Mouse (Mus musculus) natural killer cell, adult 2 months (primary cell): Measurements from ENCODE around the gene Lrrc20.

Experiments
- DNase-seq, 2 experiments: peaks; one replicate each; pipeline ENCODE4 v3.0.0; 2022; ENCODE audit warnings: low spot score in 2 of 2

Lrrc20 gene

DNA sequence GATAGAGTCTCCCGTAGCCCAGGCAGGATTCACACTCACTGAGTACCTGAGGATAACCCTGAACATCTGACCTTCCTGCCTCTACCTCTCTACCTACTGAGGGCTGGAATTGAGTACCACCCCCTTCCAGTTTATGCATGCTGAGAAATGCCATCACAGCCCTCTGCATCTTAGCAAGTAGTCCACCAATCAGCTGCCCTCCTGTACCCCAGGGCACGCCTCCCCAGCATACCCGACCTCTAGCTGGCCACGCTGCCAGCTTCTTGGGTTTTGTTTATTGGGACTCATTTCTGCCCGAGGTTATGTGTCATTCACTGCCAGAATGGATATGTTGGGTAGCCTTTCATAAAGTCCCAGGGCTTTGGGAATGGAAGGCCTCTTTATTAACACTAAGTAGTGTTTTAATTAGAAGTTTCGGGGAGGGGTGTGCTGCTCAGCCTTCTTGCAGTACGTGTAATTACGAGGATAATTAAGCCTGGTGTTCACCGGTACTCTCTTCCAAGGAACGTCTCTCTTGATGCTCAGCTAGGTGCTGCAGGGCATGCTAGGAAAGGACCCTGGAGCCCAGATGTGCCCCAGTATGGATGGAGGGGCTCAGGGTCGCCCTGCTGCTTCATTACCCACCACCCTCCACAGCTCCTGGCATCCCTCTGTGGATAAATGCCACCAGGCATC is 36.8 kb downstream of the Lrrc20 start:
- DNase-seq: no peak

GRCm38 (mm10) chr10:61516866-61517265 is 41.3 kb downstream of the Lrrc20 start:
- DNase-seq: no peak

GRCm38 (mm10) chr10:61517296-61518071 is 41.9 kb downstream of the Lrrc20 start:
- DNase-seq: no peak

DNA sequence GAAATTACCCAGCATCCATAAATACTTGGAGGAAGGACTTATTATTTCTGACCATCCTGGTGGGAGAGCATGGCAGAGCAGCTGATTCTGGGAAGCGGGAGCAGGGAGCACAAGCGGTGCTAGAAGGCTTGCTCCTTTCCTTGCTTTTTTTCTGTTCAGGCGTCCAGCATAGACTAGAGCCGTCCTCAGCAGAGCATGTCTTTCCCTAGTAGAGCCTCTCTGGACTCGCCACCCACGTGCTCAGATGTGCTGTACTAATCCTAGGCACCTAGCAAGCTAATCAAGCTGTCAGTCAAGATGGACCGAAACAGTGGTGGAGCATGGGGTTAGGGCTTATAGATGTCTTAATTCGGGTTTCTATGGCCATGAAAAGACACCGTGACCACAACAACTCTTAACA is 42.7 kb downstream of the Lrrc20 start:
- no peak for DNase-seq

DNA sequence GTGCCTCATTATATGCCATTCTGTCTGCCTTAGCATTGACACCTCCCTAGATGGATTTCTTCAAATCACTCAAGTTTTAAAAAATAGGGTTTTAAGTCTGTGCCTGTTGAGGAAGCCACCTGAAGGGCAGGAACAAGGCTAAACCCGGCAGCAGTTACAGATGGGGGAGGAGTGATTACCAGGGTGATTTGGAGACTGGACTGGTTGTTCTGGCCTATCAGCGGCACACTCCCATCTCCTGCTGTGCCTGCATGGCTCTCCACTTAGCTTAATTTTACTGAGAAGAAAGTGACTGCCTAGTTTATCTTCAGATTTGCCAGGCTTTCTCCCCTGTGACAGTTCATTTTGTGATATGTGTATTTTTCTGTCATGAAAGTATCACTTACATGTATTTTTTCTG is 43.9 kb downstream of the Lrrc20 start:
- no peak for DNase-seq

DNA sequence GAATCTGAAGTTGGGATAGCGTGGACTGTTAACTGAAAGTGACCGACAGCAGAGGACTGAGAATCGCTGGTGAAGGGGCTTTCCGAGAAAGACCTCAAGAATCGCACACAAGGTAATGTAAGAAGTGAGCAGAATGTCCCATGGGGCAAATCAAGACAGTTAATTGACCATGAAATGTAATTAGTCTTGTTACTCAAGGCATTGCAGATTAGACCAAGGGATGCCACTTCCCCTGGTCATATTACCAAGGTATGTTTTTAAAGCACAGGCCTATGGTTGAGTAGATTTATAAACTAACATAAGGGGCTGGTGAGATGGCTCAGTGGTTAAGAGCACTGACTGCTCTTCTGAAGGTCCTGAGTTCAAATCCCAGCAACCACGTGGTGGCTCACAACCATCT is 45.1 kb downstream of the Lrrc20 start:
- no peak for DNase-seq

- no peak for DNase-seq
Observed at GRCm38 (mm10) chr10:61530936-61531335, 55.3 kb downstream of the Lrrc20 start.

- DNase-seq: no peak
Observed at GRCm38 (mm10) chr10:61533285-61533684, 57.7 kb downstream of the Lrrc20 start.

DNA sequence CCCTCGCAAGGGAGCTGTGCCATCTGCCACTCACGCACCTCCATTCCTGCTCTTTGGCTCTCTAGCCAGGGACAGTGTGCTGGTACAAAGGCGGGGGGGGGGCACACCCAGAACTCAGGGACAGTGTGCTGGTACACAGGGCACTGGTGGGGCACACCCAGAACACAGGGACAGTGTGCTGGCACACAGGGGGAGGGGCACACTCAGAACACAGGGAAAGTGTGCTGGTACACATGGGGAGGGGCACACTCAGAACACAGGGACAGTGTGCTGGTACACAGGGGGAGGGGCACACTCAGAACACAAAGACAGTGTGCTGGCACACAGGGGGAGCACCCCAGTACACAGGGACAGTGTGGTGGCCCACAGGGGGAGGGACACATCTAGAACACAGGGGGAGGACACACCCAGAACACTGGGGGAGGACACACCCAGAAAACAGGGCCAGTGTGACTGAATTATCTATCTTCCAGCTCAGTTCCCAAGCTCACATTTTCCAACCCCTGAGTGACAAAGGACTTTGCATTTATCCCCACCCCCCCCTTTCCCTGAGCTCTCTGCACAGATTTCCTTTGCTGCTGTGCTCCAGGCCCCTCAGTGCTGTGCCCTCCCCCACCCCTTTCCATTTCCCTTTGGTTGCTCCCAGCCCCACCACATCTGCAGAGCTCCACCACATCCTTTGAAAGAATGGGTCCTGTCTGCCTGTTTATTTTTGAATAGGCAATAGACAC is 58.9 kb downstream of the Lrrc20 start:
- DNase-seq: no peak

DNA sequence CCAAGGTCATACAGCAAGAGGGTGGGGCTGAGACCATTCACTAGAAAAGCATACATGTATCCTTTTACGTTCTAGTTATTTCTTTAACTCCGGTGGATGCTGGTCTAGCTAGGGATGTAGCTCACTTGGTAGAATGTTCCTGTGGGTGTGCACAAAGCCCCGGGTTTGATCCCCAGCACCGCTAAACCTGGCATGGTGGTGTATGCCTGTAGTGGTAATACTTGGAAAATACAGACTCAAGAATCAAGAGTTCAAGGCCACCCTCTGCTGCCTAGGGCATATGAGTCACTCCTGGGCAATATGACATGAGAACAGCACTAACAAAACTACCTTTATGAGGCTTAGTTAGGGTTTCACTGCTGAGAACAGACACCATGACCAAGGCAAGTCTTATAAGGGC is 59.8 kb downstream of the Lrrc20 start:
- no peak for DNase-seq

DNA sequence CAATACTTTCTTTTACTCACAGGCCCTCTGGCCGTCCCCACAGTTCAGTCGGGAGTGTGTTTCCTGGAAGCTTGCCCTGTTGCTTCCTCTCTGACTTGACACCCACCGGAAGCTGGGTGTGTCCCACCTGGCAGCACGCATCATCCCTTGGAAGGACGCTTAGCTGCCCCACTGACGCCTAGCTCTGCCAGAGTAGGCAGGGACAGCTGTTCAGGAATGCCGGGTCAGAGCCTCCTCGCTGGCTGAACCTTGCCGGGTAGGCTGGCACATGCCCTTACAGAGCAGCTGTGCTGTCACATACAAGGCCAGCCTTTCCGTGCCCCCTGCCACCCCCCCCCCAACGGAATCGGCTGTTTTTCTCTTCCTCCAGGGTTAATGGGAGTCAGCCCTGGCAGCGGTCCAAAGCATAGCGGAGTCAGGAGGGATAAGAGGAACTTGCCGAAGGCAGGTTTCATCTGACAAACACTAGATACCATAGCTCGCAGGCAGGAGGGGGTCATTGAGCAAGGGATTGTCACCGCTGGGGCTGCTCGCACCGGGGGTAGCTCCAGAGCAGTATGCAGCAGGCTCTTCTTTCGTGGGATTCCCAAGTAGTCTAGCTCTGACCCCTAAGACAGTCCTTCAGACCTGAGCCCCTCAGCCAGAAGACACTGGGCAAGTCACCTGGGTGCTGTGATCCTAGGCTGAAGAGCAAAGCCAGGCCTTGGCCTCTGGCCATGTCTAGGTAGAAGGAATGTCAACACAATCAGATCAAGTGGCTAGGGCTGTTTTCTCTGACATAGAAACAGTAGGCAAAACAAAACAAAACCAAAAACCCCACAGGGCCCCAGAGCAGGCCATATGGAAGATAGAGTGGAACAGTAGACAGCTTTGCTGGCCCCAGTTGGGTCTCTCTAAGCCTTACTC is 60.8 kb downstream of the Lrrc20 start:
- DNase-seq: no peak

- DNase-seq: no peak
Observed at GRCm38 (mm10) chr10:61537036-61537380, 61.4 kb downstream of the Lrrc20 start.

DNA sequence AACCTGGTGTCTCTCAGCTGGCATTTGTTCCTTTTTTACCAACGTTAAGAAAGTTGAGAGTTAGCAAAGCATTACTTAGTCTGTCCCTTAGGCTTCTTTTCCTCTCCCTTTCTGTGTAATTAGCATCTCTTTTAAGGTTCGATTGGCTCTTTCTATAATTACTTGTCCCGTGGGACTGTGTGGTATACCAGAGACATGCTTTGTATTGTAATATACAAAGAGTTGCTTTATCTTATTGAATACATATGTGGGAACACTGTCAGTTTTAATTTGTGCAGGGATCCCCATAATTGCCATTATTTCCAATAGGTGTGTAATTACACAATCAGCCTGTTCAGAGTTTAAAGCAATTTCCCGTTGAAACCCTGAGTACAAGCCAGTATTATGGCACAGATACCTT is 62.8 kb downstream of the Lrrc20 start:
- DNase-seq: no peak

DNA sequence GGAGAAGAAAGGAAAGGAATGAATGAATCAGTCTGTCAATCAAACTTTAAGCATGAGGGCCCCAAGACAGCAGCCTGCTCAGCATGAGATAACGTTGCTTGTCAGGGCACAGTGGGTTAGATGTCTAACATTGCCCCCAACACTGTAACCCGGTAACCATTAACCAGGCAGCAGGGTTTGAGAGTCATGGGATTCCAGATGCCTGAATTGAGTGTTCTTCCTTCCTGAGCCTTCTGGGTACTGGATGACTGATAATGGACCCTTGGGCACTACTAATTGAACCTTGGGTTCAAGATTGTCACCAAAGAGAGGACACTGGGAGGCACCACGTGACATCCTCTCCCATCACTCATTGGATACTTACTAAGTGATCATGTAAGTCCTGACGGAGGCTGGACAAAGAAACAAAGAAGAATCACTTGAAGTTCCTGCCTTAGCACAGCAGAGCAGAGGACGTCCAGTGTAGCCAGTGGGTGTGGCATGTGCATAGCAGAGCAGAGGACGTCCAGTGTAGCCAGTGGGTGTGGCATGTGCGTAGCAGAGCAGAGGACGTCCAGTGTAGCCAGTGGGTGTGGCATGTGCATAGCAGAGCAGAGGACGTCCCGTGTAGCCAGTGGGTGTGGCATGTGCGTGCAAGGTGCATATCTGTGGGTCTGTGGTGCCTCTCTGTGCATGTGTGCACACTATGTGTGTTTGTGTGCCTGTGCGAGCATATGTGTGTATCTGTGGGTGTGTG is 68.7 kb downstream of the Lrrc20 start:
- no peak for DNase-seq

- DNase-seq: no peak
Observed at GRCm38 (mm10) chr10:61544863-61545240, 69.3 kb downstream of the Lrrc20 start.

DNA sequence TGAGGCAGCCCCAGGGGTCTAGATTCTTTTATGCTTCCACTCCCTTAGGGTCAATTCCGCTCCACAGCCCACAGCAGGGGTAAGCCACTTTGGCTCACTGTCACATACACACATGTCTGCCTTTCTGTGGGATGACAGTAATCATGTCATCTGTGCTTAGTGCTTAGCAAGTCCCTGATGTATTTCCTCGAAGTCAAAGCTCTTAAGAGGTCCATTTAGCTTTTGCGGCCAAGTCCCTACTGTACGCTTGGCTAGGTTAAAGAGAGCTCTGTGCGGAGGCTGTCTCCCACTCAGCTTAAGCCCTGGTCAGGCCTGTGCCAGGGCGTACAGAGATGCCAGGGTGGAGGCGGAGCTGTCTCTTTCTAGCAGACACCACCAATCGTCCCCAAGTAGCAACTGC is 74.5 kb downstream of the Lrrc20 start:
- no peak for DNase-seq

DNA sequence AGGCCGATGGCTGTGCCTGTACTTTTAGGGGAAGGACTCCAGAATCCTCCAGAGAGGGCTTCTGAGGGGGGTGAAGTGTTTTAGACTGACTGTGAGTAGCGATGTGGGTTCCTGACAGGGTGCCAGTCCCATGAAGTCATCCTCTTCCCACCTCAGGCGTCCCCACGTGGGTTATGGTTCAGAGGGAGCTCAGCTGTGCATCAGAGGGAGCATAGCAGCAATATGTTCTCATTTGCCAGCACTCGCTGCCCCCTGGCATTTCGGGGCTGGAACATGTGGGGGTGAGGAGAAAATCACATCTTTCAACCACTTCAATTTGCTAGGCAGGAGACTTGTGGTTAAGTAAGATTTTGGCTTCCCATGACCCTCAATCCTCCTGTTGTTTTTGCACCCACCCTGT is 79.6 kb downstream of the Lrrc20 start:
- no peak for DNase-seq

- no peak for DNase-seq
Observed at GRCm38 (mm10) chr10:61558631-61559030, 83.0 kb downstream of the Lrrc20 start.

DNA sequence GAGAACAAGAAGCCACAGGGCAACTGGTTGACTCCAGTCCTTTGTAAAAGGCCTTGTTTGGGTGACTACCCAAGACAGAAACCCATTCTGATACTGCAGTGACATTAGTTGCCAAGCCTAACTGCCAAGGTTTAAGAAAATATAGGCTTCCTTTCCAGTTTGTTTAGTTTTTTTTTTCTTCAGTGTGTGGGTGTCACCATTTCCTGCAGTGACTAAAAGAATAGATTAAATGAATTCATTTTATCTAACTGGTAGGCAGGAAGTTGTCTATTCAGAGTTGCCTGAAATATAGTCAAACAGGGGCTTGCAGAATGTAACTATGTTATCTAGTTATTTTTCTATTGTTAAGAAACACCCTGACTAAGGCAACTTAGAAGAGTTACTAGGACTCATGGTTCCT is 83.9 kb downstream of the Lrrc20 start:
- no peak for DNase-seq

DNA sequence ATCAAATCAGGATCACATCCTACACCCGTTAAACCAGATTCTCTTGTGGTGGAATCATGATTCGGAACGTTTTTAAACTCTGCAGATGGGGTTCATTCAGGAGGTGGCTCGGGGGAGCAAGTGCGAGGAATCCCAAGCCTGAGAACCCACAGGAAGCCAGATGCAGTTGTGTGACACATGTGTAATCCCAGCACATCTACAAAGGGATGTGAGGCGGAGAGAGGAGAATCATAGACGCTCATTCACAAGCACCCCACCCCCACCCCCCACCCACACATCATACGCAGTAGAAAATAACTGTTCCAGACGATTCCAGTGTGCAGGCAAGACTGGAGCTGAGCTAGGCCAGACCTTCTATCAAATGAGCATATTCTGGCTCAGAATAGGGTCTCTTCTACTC is 87.9 kb downstream of the Lrrc20 start:
- DNase-seq: no peak

GRCm38 (mm10) chr10:61564408-61564807 is 88.8 kb downstream of the Lrrc20 start:
- no peak for DNase-seq
